Mouse (Mus musculus): ENCODE measurements at regions not wholly inside any gene's neighbourhood (a gene's known extent, or its start where the extent isn't known, plus 50 kb on each side); places are given as distances from the start of the nearest gene placed in this dataset.
A peak's percentile ranks its signal among the peaks of the same experiment; 100 is the strongest.

DNA sequence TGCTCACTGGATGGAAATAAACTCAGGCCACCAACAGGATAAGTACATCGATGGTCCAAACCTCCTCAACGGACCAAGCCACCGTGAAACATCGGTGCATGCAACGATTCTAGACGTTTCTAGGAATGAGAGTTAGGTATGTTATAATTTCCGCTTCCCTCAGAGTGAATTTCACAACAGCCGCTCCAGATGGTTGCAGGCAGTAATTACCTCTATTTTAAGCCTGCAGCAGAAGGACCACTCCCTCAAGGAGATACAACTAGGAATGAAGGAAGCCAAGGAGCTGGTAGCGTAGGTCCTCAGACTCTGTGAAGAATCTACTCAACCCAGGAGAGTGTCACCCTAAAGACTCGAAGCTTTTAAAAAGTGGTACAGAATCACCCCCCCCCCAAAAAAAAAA lies 109.5 kb upstream of the Hes1 start:
- H3K27ac ChIP-seq (replicated peaks; ENCODE audit: low read depth, low read length), result no peak overlapping the region
- no peak for TF ChIP-seq POLR2A (IDR thresholded peaks at IDR 0.05; ENCODE audit: borderline replicate concordance, extremely low read depth, insufficient read depth, insufficient read length)
- H3K9me3 ChIP-seq (ENCODE audit: control insufficient read depth, low read length), result no peaks in the 10 kb centered on the region
- no peak overlapping the region for H3K4me3 ChIP-seq (replicated peaks; ENCODE audit: low read length)
- no peak for DNase-seq (ENCODE audit: low spot score)
- no peaks in the 10 kb centered on the region for H3K36me3 ChIP-seq (ENCODE audit: control insufficient read depth, insufficient read depth, low read length)
- WGBS, result 48% methylated on average over 10 of the region's 10 CpGs
- no peak overlapping the region for H3K9ac ChIP-seq (ENCODE audit: low read depth, low read length, severe bottlenecking)
- peaks cover 18% of the 10 kb centered on the region for H3K4me1 ChIP-seq (ENCODE audit: control insufficient read depth, insufficient read depth, low read length)
- H3K27me3 ChIP-seq (ENCODE audit: control insufficient read depth, insufficient read depth, low read length), result no peaks in the 10 kb centered on the region; the same call in 1 of the 2 replicates
- H3K4me2 ChIP-seq (replicated peaks; ENCODE audit: low read depth, low read length, severe bottlenecking), result no peak overlapping the region
- no peak for ATAC-seq (ENCODE audit: low FRiP score, low read depth)

DNA sequence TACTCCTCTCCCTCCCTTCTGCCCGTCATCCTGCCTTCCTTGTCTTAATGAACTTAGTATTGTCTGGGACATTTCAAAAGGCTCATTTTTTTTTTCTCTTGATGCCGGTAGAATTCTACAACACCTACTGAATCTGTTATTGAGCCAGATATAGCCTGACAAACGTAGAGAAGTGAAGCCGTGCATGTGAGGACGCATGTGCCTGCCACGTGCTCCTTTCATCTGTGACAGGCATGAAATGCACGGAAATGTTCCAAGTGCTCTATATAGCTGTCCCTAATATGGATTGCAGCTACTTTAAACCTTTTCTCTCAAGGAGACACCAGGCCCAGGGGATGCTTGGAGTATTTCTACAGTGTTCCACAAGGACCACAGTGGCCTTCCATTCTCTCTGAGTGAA lies 107.3 kb upstream of the Hes1 start:
- Histone ChIP-seq H3K4me2 (replicated peaks; ENCODE audit: low read depth, low read length, severe bottlenecking) (no peak overlapping the region), H3K4me3 (replicated peaks; ENCODE audit: low read length) (no peak overlapping the region), H3K27me3 (ENCODE audit: control insufficient read depth, insufficient read depth, low read length) (no peaks in the 10 kb centered on the region; the same call in 1 of the 2 replicates), H3K9ac (ENCODE audit: low read depth, low read length, severe bottlenecking) (no peak overlapping the region), H3K9me3 (ENCODE audit: control insufficient read depth, low read length) (no peaks in the 10 kb centered on the region), H3K36me3 (ENCODE audit: control insufficient read depth, insufficient read depth, low read length) (no peaks in the 10 kb centered on the region), H3K4me1 (ENCODE audit: control insufficient read depth, insufficient read depth, low read length) (peaks cover 11% of the 10 kb centered on the region; the same call in 1 of the 2 replicates), H3K27ac (replicated peaks; ENCODE audit: low read depth, low read length) (no peak overlapping the region)
- 74% methylated on average over 7 of the region's 7 CpGs for WGBS
- no peak for DNase-seq (ENCODE audit: low spot score)
- TF ChIP-seq POLR2A (IDR thresholded peaks at IDR 0.05; ENCODE audit: borderline replicate concordance, extremely low read depth, insufficient read depth, insufficient read length), result no peak
- ATAC-seq (ENCODE audit: low FRiP score, low read depth), result no peak

DNA sequence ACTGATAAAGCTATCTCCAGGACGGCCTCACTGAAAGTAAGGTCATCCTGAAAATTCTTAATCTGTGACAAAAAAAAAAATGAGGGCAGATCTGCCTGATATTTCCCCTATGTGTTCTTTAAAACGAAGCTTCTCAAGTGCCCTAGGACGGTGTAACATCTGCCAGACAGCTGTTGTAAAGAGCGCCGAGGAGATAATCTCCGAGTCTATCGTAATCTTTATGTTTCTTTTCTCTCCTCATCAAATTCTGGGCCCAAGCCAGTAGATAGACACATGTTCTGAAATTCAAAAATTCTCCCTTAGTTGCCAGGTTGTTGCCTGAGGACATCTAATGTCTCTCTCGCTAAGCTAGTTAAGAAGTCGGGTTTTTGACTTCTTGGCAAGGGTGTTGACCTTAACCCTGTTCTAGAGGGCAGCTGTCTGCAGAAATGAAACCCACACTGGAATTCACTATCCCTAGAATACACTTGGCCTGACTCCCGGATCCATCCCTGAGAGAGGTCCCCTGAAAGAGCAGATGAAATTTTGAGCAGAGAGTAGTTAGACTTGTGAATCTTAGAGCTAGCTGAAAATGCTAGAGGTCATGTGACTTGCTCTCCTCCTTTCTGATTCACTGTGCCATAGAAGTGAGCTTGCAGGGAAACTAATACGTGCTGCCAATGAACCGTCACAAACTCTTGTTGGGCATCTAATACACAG lies 104.1 kb upstream of the Hes1 start:
- no peak overlapping the region for H3K27ac ChIP-seq (replicated peaks; ENCODE audit: low read depth, low read length)
- H3K9ac ChIP-seq (ENCODE audit: low read depth, low read length, severe bottlenecking), result no peak overlapping the region
- H3K4me1 ChIP-seq (ENCODE audit: control insufficient read depth, insufficient read depth, low read length), result 0 out of 2 replicates have a peak, but pooled peaks cover 5% of the 10 kb centered on the region
- 0 out of 2 replicates have a peak, but pooled peaks cover 3% of the 10 kb centered on the region for H3K9me3 ChIP-seq (ENCODE audit: control insufficient read depth, low read length)
- no peaks in the 10 kb centered on the region for H3K36me3 ChIP-seq (ENCODE audit: control insufficient read depth, insufficient read depth, low read length)
- H3K4me3 ChIP-seq (replicated peaks; ENCODE audit: low read length), result no peak overlapping the region
- ATAC-seq (ENCODE audit: low FRiP score, low read depth), result no peak
- 56% methylated on average over 12 of the region's 12 CpGs for WGBS
- H3K4me2 ChIP-seq (replicated peaks; ENCODE audit: low read depth, low read length, severe bottlenecking), result no peak overlapping the region
- DNase-seq (ENCODE audit: low spot score), result peak; percentile 69
- no peaks in the 10 kb centered on the region for H3K27me3 ChIP-seq (ENCODE audit: control insufficient read depth, insufficient read depth, low read length)
- no peak for TF ChIP-seq POLR2A (IDR thresholded peaks at IDR 0.05; ENCODE audit: borderline replicate concordance, extremely low read depth, insufficient read depth, insufficient read length)

DNA sequence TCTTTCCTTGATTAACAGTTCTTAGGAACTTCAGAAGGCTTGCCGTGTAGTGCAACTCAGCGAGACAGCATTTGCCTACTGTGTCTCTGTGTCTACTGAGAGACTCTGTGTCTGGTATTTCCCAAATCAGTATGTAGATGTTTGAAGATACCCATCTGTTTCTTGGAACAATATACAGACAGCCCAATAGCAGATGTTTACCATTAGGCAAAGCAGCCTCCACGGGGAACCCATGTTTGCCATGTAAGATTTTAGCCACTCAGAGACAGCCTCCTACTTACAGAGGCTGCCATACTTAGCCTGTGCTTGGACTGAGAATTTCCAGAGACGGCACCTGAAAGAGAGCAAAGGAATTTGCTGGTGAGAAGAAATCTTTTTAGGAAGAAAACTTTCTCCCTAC lies 100.9 kb upstream of the Hes1 start:
- ATAC-seq (ENCODE audit: low FRiP score, low read depth) (no peak), DNase-seq (ENCODE audit: low spot score) (no peak)
- Histone ChIP-seq H3K9ac (ENCODE audit: low read depth, low read length, severe bottlenecking) (no peak overlapping the region), H3K36me3 (ENCODE audit: control insufficient read depth, insufficient read depth, low read length) (no peaks in the 10 kb centered on the region), H3K9me3 (ENCODE audit: control insufficient read depth, low read length) (0 out of 2 replicates have a peak, but pooled peaks cover 3% of the 10 kb centered on the region), H3K4me1 (ENCODE audit: control insufficient read depth, insufficient read depth, low read length) (peaks cover 7% of the 10 kb centered on the region; the same call in 1 of the 2 replicates), H3K4me2 (replicated peaks; ENCODE audit: low read depth, low read length, severe bottlenecking) (no peak overlapping the region), H3K27me3 (ENCODE audit: control insufficient read depth, insufficient read depth, low read length) (no peaks in the 10 kb centered on the region), H3K27ac (replicated peaks; ENCODE audit: low read depth, low read length) (no peak overlapping the region), H3K4me3 (replicated peaks; ENCODE audit: low read length) (no peak overlapping the region)
- no peak for TF ChIP-seq POLR2A (IDR thresholded peaks at IDR 0.05; ENCODE audit: borderline replicate concordance, extremely low read depth, insufficient read depth, insufficient read length)
- WGBS, result 44% methylated on average over 4 of the region's 4 CpGs

DNA sequence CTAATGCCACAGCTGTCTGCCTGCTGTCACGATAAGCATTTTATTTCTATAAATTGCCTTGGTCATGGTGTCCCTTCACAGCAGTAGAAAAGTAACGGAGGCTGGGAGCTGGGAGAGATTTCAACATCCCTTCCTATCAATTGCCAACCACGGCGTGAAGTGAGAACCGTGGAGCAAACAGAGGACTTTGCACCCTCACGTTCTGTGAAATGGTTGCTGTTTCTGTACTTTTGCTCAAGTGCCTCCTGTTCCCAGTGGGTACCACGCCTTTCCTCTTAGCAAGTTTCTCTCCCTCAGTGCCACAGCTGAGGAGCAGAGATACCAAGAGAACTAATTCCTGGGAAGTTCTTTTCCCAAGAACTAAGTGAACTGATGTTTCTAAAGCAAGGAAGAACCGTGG lies 99.6 kb upstream of the Hes1 start:
- DNase-seq (ENCODE audit: low spot score), result no peak
- Histone ChIP-seq H3K4me1 (ENCODE audit: control insufficient read depth, insufficient read depth, low read length) (peaks cover 18% of the 10 kb centered on the region), H3K9me3 (ENCODE audit: control insufficient read depth, low read length) (0 out of 2 replicates have a peak, but pooled peaks cover 3% of the 10 kb centered on the region), H3K27me3 (ENCODE audit: control insufficient read depth, insufficient read depth, low read length) (no peaks in the 10 kb centered on the region), H3K4me3 (replicated peaks; ENCODE audit: low read length) (no peak overlapping the region), H3K36me3 (ENCODE audit: control insufficient read depth, insufficient read depth, low read length) (no peaks in the 10 kb centered on the region), H3K9ac (ENCODE audit: low read depth, low read length, severe bottlenecking) (no peak overlapping the region), H3K27ac (replicated peaks; ENCODE audit: low read depth, low read length) (no peak overlapping the region), H3K4me2 (replicated peaks; ENCODE audit: low read depth, low read length, severe bottlenecking) (no peak overlapping the region)
- ATAC-seq (ENCODE audit: low FRiP score, low read depth), result no peak
- no peak for TF ChIP-seq POLR2A (IDR thresholded peaks at IDR 0.05; ENCODE audit: borderline replicate concordance, extremely low read depth, insufficient read depth, insufficient read length)
- WGBS, result 92% methylated on average over 8 of the region's 8 CpGs
